Mouse (Mus musculus) Patski (cell line): ENCODE measurements at regions not wholly inside any gene's neighbourhood (a gene's known extent, or its start where the extent isn't known, plus 50 kb on each side); places are given as distances from the start of the nearest gene placed in this dataset.

Experiments
- ATAC-seq: fragments of 100-300 bp; one replicate; pipeline ENCODE4 v1.8.0; 2021
- CTCF ChIA-PET: fragments of 350-600 bp; sonication (Branson Sonifier 250); formaldehyde crosslinking; loops from one replicate; lab custom pipeline; 2022; ENCODE audit warnings: inconsistent platforms; lab: Charles Lee
- POLR2A ChIA-PET: fragments of 350-600 bp; sonication (Branson Sonifier 250); formaldehyde crosslinking; loops from one replicate; lab custom pipeline; 2022; ENCODE audit warnings: antibody characterized with exemption, inconsistent platforms; lab: Charles Lee
- DNase-seq: peaks from one replicate; pipeline ENCODE4 v3.0.0-alpha.2; 2011; ENCODE audit warnings: low read depth, low spot score
- H3K27me3 ChIP-seq: fragments of 371-371 bp; one replicate; pipeline ENCODE4 v1.5.1; 2021
- CTCF ChIP-seq: fragments of 100-300 bp; IDR thresholded peaks from one replicate; pipeline ENCODE4 v1.5.1; 2021
- in situ Hi-C: fragments of 300-500 bp; cut with MboI; formaldehyde crosslinking; loops from 3 replicates; pipeline ENCODE4 v1.11.1; 2018; ENCODE audit warnings: low pct_unique_long_range_greater_than_20kb, mixed read lengths

DNA sequence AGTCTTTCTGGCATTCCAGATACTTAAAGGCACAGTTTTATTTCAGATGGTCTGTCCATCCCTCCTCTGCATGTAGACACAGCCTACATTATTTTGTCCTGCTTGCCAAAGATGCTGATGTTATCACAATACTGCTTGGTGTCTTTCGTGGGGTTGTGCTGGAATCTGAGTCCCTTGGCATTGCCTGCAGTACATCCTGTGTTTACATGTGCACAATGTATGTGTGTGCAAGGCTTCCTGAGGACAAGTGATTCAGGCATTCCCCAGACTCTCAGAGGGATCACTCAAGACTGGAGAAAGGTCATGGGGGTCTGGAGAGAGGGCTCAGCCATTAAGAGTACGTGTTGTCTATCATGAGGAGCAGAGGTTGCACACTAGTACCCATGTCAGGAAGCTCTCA is 60.0 kb upstream of the Sh3bp4 start:
- no peaks in the 10 kb centered on the region for H3K27me3 ChIP-seq
- POLR2A ChIA-PET = no interaction called here
- in situ Hi-C loops = no loop called here
- DNase-seq (no peak), ATAC-seq (no peak)
- TF ChIP-seq CTCF = no peak
- CTCF ChIA-PET = no interaction called here

DNA sequence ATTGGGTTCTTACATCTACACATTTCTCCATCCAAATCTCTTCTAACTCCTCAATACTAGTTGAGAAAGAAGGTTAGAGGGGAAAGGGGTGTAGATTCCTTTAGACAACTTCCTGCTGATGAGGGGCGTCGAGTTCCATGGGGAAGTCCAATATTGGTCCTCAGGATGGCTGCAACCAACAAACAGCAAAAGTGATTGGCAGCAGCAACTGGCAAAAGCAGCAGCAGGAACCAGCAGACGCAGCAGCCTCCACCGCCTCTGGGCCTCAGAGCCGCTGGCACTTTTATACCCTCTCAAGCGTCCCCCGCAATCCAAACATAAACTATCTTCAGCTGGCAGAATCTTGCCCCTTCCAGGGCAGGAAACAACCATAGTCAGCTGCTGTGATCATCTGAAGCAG is 58.8 kb upstream of the Sh3bp4 start:
- in situ Hi-C loops = no loop called here
- no peak for DNase-seq
- ChIA-PET CTCF (interaction anchor here (1.0 kb wide), 1 partner anchor 9 kb away, joined by 3 read pairs; no protein-coding TSS in a partner anchor), POLR2A (no interaction called here)
- H3K27me3 ChIP-seq = no peaks in the 10 kb centered on the region
- no peak for TF ChIP-seq CTCF
- no peak for ATAC-seq

DNA sequence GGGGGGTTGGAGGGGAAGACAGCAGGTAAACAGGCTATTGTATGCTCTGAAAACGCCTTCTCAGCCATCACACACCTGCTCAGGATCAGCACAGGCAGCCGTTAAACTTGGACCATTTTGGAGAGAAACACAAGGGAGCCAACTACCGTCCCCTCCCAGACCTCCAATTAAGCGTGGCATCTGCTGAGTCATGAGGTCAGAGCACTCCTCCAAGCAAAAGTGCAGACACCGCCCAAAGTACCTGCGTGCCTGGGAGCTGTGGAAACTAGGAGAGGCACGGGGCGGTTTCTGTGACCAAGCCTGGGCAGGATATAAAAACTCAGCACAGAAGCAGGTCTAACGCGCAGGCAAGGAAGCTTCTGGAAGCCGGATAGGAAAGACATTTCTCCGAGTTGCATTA is 54.8 kb upstream of the Sh3bp4 start:
- ATAC-seq = no peak
- POLR2A ChIA-PET = interaction anchor here (1.3 kb wide), 1 partner anchor 16 kb away, joined by 3 read pairs; no protein-coding TSS in a partner anchor
- CTCF ChIA-PET = no interaction called here
- H3K27me3 ChIP-seq = no peaks in the 10 kb centered on the region
- DNase-seq = no peak
- in situ Hi-C loops = no loop called here
- TF ChIP-seq CTCF = no peak

DNA sequence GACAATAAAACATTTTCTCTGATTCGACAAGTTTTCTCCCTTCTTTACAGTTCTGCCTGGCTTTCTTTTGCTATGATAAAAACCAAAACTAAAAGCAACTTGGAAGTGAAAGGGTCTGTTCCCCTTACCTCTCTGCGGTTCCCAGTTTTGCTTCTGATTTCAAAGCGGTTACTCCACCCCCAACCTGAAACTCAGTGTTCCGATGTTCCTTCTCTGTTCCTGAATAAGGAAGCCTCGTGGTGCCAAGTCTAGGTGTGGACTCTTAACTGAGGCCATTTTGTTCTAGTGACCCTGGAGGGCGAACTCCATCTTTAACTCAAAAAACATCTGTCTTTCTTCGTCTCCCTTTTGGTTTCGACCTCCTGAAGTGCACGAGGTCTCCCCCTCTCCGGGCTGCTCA is 54.4 kb upstream of the Sh3bp4 start:
- ChIA-PET CTCF (no interaction called here), POLR2A (interaction anchor here (1.3 kb wide), 1 partner anchor 17 kb away, joined by 3 read pairs; no protein-coding TSS in a partner anchor)
- ATAC-seq (no peak), DNase-seq (no peak)
- in situ Hi-C loops = no loop called here
- TF ChIP-seq CTCF = no peak
- no peaks in the 10 kb centered on the region for H3K27me3 ChIP-seq

DNA sequence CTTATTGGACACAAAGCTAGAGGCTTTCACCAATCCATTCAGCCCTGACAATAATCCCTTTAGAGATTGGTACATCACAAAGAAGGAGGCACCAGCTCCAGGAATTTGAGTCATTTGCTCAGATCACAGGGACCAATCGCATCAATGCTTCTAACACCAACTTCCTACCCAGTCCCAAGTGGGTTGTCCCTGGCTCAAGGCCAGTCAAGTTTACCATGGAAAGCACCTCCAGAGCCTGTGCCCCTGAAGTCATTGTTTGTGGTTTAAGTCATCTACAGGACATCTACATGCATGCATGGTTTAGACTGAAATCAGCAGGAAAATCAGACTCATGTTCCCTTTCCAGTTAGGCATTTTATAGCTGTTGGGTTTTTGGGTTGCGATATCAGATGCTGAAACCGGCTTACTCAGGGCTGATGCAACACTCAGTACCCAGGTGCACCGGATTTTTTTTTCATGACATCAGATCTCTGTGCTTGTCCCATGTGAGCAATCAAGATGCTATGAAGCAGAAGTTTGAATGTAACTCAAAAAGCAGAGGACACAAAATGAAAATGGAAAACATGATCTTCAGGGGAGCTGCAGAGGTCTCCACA is 50.3 kb upstream of the Sh3bp4 start:
- DNase-seq (peak; percentile 75), ATAC-seq (peak; percentile 80)
- CTCF ChIA-PET = interaction anchor here (0.9 to 1.4 kb wide), 3 partner anchors 9 to 275 kb away, joined by 3 to 4 read pairs (median 3); no protein-coding TSS in a partner anchor
- H3K27me3 ChIP-seq = no peaks in the 10 kb centered on the region
- in situ Hi-C loops = no loop called here
- POLR2A ChIA-PET = interaction anchor here (1.7 kb wide), 1 partner anchor 9 kb away, joined by 4 read pairs; no protein-coding TSS in a partner anchor
- no peak for TF ChIP-seq CTCF
